Mouse (Mus musculus): ENCODE results near the gene Zhx3.

Zhx3 gene

GRCm38 (mm10) chr2:160804794-160805527, 67.8 kb downstream of the Zhx3 start:
- no peak for DNase-seq (ENCODE audit: low spot score)

DNA sequence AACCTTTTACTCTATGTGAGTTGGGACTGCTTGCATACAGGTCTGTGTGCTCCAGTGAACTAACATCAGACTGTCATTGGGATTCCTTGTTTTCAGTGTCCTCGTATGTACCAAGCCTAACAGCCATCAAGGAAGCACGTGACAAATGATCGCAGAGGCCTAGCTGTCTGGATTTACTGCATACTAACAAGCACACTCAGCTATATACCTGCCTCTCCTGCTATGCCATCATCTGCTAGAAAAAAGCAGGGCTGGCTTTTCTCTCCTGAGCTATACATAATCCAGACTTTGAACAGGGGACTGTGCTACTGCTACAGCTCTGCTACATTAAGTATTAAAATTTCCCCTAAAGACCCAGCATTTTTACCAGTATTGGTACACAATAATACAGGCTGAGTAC, 70.5 kb downstream of the Zhx3 start:
- no peak for DNase-seq (ENCODE audit: low spot score)

GRCm38 (mm10) chr2:160800967-160801366, 71.8 kb downstream of the Zhx3 start:
- no peak for DNase-seq (ENCODE audit: low spot score)

GRCm38 (mm10) chr2:160798206-160798605, 74.6 kb downstream of the Zhx3 start:
- DNase-seq (ENCODE audit: low spot score): no peak

DNA sequence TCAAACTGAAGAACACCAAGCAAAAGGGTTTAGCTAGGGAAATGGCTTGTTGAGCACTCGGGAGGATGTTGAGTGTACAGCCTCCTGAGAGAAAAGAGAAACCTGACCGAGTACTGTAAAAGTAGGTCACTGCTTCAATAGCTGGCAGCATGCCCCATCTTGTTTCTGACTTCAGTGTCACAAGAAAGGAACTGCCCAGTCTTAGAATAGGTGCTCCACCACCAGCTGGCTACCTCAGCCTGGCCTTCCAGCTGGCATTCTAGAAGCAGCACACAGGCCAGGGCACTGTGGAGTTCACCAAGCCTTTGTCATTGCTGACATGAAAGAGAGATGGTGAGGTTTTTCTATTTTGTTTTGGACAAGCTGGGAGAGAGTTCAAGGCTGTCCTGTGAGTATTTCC, 75.8 kb downstream of the Zhx3 start:
- DNase-seq (ENCODE audit: low spot score): no peak

GRCm38 (mm10) chr2:160793117-160793516, 79.7 kb downstream of the Zhx3 start:
- no peak for DNase-seq (ENCODE audit: low spot score)

DNA sequence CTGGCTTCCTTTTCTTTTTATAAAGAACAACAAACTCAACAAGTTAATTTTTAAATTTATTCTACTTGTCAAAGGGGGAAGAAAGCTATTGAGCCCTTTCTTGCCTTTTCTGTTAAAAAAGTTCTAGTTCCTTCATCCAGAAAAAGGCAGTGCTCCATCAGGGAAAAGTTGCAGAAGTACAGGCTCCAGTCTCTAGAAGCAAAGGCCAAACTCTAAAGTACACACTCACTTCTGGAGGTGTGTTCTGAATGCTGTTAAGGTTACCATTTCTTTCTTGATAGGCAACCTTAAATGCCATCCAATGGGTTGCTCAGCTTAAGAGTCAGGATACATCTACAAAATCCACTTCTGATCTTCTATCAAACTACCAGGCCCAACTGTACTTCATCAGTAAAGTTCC, 83.1 kb downstream of the Zhx3 start:
- no peak for DNase-seq (ENCODE audit: low spot score)

DNA sequence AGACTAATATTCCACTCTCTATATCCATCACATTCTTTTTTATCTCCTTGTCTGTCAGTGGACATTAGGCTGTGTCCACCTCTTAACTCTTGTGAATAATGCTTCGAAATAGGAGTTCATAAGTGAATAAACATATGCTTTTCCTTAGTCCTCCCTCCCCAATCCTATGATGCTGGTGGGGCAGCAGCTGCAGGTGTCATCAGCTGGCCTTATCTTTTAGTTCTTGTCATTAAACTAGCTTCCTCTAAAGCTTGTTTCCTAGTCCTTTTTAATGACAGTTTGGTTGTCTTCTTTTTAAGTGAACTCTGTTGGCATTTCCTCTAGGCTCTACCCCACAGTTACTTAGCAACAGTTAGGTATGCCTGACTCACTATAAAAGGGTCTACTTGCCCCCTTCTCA, 83.8 kb downstream of the Zhx3 start:
- DNase-seq (ENCODE audit: low spot score): no peak

- DNase-seq (ENCODE audit: low spot score): no peak
These were observed 86.5 kb downstream of the Zhx3 start for GRCm38 (mm10) chr2:160786333-160786732.

DNA sequence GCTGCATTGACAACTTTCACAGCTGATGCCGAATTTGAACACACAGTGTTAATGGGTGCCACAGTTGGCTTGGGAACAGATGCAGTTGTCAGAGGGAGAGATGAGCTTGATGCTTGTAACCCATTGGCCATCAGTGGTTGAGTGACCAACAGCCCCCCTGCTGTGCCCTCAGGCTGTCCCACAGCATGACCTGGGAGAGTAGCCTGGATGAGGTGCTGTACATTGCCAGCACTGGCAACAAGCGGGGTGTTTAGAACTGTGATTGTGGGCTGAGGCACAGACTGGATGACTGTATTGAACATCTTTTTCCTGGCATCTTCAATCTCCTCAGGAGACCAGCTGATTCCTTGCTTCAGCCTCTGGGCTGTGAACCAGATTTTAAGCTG, 92.0 kb downstream of the Zhx3 start:
- DNase-seq (ENCODE audit: low spot score): no peak

DNA sequence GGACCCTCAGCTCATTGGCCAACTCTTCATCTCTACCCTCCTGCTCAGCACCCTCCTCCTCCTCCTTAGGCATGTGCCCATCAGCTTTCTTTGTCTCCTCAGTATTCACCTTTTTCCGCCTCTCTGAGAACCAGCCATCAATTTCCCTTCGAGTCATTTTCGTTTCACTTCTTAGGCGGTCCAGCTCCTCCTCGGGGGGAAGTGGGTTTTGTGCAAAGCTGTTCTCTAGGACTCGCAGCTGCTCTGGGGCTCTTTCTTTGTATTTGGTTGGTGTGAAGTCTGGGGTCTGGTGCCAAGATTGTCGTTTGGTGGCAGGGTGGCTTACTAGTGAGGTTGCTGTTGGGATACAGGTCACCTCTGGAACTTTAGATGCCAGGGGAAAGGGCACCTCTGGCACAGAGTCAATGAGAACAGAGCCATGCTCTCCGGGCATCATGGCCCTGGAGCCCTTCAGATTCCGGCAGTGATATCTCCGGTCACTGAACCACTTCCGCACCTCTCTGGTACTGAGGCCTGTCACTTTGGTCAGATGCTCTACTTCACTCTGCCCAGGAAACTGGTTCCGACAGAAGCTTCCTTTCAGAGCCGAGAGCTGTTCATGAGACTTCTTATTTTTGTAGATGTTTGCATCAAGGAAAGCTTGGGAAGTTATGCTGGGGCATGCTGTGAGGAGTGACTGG, 92.5 kb downstream of the Zhx3 start:
- DNase-seq (ENCODE audit: low spot score): no peak

DNA sequence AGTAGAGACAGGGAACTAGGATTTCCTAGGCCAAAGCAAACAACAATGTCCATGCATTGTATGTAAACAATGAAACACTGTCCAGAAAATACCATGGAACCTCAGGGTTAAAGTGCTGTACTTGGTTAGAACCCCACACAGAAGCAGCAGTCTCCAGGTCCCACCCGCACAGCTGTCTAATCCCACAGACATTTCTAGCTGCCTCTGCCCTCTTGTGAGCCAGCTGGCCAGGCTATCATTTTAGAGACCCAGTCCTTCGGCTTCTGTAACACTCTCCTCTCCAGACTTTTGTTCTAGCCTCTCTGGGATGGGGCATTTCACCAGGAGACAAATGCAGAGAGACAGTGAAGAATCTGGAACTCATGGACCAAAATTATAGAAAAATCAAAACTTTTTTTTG, 94.8 kb downstream of the Zhx3 start:
- DNase-seq (ENCODE audit: low spot score): no peak

- no peak for DNase-seq (ENCODE audit: low spot score)
These were observed 101.2 kb downstream of the Zhx3 start for GRCm38 (mm10) chr2:160771325-160772276.

DNA sequence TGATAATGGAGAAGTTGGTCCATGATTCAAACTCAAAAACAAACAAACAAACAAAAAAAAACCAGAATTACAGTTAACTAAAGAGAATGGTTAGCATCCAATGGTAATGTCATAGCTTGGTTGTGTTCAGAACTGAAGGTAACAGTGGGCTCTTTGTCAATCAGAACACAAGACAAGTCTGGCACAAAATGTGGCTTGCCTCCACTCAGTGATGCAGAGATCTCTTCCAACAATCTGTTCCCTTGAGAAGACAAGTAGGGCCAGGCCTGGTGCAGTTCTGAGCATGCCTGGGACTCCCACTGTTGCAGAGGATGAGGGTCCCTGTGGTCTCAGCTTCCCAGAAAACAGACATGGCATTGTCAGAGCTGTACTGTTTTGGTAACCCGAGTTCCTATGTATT, 101.9 kb downstream of the Zhx3 start:
- no peak for DNase-seq (ENCODE audit: low spot score)

DNA sequence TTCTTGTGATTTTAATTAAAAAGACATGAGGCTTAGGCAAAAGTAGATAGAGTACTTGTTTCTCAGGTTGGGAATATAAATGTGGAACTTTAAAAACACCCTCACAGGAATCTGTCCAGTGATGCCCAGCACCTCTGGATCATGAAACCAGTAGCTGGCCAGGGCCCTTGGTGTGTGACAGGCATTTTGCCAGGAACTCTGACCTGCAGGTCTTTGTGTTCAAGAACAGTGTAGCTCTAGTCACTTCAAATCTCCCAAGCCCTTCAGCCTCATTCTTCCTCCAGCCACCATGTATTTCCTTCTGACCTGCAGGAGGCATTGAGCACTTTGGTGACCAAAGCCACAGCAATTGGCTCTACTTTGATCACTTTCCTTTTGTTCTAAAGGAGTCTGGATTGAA, 102.4 kb downstream of the Zhx3 start:
- DNase-seq (ENCODE audit: low spot score): no peak

DNA sequence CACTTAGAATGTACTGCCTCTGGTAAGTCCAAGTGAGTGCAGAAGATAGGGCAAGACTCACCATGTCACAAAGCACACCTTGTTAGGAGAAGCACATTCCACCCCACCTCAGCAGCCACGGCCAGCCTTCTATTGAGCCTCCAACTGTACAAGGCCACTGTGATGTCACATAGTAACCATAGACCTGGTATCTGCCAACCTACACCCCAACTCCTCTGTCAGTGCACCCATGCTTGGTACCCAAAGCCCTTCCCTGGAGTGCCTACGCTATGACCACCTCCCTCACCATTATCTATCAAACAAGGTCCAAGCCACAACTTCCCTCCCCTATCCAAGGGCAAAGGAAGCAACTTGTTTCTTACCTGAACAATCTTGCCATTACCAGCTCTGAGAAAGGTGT, 103.8 kb downstream of the Zhx3 start:
- DNase-seq (ENCODE audit: low spot score): no peak

DNA sequence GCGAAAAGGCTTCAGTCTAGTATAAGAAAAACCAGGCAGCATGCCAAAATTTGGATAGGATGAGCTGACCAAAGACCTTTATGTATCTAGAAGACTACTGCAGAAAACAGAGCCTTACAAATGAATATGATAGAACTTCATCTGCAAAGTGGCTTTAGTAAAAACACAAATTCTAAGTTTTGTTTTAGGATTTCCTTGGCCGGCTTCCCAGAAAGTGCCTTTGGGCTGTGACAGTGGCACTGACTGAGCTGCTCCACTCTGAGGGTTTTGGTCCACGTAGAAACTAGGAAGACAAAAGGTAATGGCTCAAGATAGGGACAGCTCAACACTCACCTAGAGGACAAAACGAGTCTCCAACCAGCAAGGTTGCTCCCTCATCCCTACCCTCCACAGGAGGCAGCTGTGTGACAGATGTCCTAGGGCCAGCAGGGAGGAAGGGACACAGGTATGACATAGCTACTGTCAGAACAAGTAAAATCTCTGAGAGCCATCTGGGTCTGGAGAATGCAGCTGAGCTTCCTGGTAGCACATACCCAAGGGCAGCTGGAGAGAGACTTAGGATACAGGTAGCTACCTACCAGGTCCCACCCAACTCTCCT, 104.6 kb downstream of the Zhx3 start:
- no peak for DNase-seq (ENCODE audit: low spot score)

GRCm38 (mm10) chr2:160767201-160767600, 105.6 kb downstream of the Zhx3 start:
- DNase-seq (ENCODE audit: low spot score): no peak

DNA sequence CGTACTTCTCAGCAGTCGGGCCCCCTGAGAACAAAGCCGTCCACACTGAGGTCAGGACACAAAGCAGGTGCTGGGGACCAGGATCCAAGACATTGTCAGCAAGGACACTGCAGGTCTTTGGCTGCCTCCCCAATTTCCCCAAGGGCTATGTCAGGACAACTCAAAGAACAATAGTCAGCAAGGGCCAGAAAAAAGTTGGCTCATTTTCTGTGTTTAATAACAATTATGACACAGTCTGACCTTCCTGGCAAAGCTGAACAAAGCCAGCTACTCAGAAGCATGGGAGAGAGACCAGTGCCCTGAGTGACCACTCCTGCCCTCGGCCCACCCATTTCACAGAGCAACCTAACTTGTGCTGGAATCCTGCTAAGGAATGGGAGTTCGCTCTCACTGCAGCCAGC, 106.4 kb downstream of the Zhx3 start:
- DNase-seq (ENCODE audit: low spot score): no peak

DNA sequence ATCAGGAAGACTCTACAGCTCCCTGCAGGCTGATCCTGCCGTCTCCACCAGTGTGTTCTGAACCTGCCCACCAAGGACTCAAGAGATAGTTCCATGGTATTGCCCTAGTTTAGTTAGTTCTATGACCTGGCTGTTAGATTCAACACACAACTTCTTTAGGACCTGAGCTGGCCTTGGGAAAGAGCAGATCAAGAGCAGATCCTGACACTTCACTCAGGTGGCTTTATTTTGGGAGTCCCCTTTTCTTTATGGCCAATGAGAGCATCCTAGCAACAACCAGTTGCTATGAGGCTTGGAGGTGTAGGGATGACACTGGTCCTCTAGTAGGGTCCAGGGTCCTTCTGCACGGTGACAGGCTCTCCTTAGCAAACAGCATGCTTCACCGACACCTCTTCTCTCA, 107.7 kb downstream of the Zhx3 start:
- DNase-seq (ENCODE audit: low spot score): no peak

- DNase-seq (ENCODE audit: low spot score): no peak
These were observed 108.4 kb downstream of the Zhx3 start for GRCm38 (mm10) chr2:160764386-160764785.

DNA sequence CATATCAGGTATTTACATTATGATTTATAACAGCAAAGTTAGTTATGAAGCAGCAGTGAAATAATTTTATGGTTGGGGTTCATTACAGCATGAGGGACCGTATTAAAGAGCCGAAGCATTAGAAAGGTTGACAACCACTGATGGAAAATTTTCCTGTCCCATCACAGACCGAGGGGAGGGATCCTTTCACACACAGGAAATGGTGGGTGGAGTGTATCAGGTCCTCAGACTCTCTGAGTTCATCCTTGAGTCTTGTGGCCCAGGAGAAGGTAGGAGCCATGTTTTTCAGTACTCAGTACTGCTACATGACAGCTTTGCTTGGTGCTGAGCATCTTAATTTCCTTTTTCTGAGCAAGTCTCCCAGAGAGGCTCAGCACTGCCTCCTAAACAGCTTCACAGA, 109.0 kb downstream of the Zhx3 start:
- no peak for DNase-seq (ENCODE audit: low spot score)
